Mouse (Mus musculus): ENCODE measurements around the gene Ksr1. TPM values are rescaled to one million over a fixed set of nuclear protein-coding genes. Genes with fewer than 3 reads are reported as not detected.

Gene Ksr1
- polyA plus RNA-seq, 1 experiment: 4.6 TPM

- no peaks in the 10 kb centered on the region for H3K4me1 ChIP-seq (ENCODE audit: control insufficient read depth, insufficient read depth, insufficient read length, low read length)
- no peak overlapping the region for H3K4me3 ChIP-seq (ENCODE audit: insufficient read depth, low read depth, low read length)
- H3K27ac ChIP-seq (replicated peaks; ENCODE audit: low read depth, low read length): no peak overlapping the region
Observed at GRCm38 (mm10) chr11:79160127-79160526, 13.9 kb upstream of the Ksr1 start.

DNA sequence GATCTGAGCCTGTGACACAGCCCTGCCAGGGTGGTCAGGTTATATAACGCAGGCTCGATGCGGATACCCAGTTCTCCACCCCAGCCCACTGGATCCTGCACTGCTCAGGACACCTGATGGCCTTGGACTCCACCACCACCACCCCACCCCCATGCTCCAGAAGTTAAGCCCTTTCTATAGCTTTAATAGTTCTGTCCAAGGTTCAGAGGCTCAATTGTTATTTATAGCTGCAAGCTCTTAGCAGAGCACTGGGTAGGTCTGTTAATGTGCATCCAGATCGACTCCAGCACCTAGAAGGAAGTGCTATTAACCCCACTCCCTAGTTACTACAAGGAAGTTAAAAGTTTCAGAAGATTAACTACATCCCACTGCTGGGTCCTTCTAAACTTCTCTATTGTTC lies 11.5 kb upstream of the Ksr1 start:
- H3K27ac ChIP-seq (replicated peaks; ENCODE audit: low read depth, low read length): no peak overlapping the region

GRCm38 (mm10) chr11:79155348-79155747 lies 9.1 kb upstream of the Ksr1 start:
- no peaks in the 10 kb centered on the region for H3K4me1 ChIP-seq (ENCODE audit: control insufficient read depth, insufficient read depth, insufficient read length, low read length)
- no peak overlapping the region for H3K27ac ChIP-seq (replicated peaks; ENCODE audit: low read depth, low read length)
- no peak overlapping the region for H3K4me3 ChIP-seq (ENCODE audit: insufficient read depth, low read depth, low read length)

More for the DNA sequence above, 11.5 kb upstream of the Ksr1 start:
- Histone ChIP-seq H3K4me3 (ENCODE audit: insufficient read depth, low read depth, low read length) (no peak overlapping the region), H3K4me1 (ENCODE audit: control insufficient read depth, insufficient read depth, insufficient read length, low read length) (no peaks in the 10 kb centered on the region)

GRCm38 (mm10) chr11:79152696-79153095 lies 6.5 kb upstream of the Ksr1 start:
- Histone ChIP-seq H3K27ac (replicated peaks; ENCODE audit: low read depth, low read length) (no peak overlapping the region), H3K4me3 (ENCODE audit: insufficient read depth, low read depth, low read length) (no peak overlapping the region), H3K4me1 (ENCODE audit: control insufficient read depth, insufficient read depth, insufficient read length, low read length) (no peaks in the 10 kb centered on the region)

DNA sequence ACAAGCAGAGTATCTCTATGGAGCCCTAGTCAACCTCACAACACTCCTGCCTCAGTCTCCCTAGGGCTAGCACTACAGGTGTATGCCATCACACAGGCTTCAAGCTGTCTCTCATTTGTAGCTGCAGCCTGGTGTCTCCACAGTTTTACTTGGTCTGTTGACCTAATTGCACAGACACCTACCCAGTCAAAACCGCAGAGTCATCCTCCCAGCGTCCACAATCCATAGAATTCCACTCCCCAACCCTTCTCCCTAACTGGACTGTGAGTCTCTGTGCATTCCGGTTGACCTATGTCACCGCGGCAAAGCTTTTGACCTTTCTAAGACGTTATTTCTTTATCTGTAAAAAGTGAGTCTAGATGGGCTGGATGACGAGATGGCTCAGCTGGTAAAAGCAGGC lies 5.7 kb upstream of the Ksr1 start:
- Histone ChIP-seq H3K4me3 (ENCODE audit: insufficient read depth, low read depth, low read length) (no peak overlapping the region), H3K27ac (replicated peaks; ENCODE audit: low read depth, low read length) (no peak overlapping the region), H3K4me1 (ENCODE audit: control insufficient read depth, insufficient read depth, insufficient read length, low read length) (no peaks in the 10 kb centered on the region)

GRCm38 (mm10) chr11:79150301-79150700 lies 4.1 kb upstream of the Ksr1 start:
- Histone ChIP-seq H3K27ac (replicated peaks; ENCODE audit: low read depth, low read length) (no peak overlapping the region), H3K4me3 (ENCODE audit: insufficient read depth, low read depth, low read length) (no peak overlapping the region)

DNA sequence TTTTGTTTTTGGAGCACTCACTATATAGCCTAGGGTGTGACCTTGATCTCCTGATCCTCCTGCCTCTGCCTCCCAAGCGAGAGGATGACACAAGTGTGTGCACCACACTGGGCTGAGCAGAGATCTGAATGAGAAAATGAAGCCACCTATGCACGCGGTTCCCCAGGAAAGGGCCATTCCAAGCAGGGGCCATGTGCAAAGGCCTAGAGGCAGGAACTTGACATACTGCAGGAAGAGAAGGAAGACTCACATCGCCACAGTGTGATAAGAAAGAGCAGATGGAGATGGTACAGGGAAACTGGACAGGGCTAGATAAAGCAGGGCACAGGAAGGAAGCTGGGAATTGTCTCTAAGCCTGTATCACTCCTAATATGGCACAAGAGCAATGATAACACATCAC lies 3.1 kb upstream of the Ksr1 start:
- Histone ChIP-seq H3K4me1 (ENCODE audit: control insufficient read depth, insufficient read depth, insufficient read length, low read length) (peaks cover 6% of the 10 kb centered on the region; the same call in 1 of the 2 replicates), H3K4me3 (ENCODE audit: insufficient read depth, low read depth, low read length) (no peak overlapping the region), H3K27ac (replicated peaks; ENCODE audit: low read depth, low read length) (no peak overlapping the region)

More at GRCm38 (mm10) chr11:79150301-79150700, 4.1 kb upstream of the Ksr1 start:
- H3K4me1 ChIP-seq (ENCODE audit: control insufficient read depth, insufficient read depth, insufficient read length, low read length): no peaks in the 10 kb centered on the region

DNA sequence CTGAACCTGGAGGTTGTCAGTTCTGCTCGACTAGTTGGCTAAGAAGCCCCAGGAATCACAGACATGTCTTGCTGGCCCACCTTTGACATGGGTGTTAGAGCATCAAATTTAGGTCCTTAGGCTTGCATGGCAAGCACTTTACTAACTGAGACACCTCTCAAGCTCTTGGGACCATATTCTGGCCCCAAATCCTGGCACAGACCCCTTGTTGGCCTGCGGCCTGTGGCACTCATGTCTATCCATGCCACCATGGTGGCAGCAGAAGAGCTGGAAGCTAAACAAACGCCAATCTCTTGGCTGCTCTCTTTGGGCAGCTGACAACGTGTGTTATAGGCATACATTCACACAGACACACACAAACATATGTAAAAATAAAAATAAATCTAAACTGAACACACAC lies 2.6 kb upstream of the Ksr1 start:
- Histone ChIP-seq H3K27ac (replicated peaks; ENCODE audit: low read depth, low read length) (no peak overlapping the region), H3K4me1 (ENCODE audit: control insufficient read depth, insufficient read depth, insufficient read length, low read length) (peaks cover 11% of the 10 kb centered on the region; the same call in 1 of the 2 replicates), H3K4me3 (ENCODE audit: insufficient read depth, low read depth, low read length) (no peak overlapping the region)

- Histone ChIP-seq H3K4me1 (ENCODE audit: control insufficient read depth, insufficient read depth, insufficient read length, low read length) (peaks cover 26% of the 10 kb centered on the region), H3K27ac (replicated peaks; ENCODE audit: low read depth, low read length) (peak overlapping the region; percentile 66), H3K4me3 (ENCODE audit: insufficient read depth, low read depth, low read length) (peak overlapping the region; percentile 86)
Observed at GRCm38 (mm10) chr11:79145283-79146265, 633 bp downstream of the Ksr1 start.

GRCm38 (mm10) chr11:79144741-79145140 lies 1.5 kb downstream of the Ksr1 start:
- H3K4me1 ChIP-seq (ENCODE audit: control insufficient read depth, insufficient read depth, insufficient read length, low read length): peaks cover 29% of the 10 kb centered on the region
- 0 out of 2 replicates have a peak overlapping the region, but pooled peaks have one; percentile 66 for H3K27ac ChIP-seq (replicated peaks; ENCODE audit: low read depth, low read length)
- H3K4me3 ChIP-seq (ENCODE audit: insufficient read depth, low read depth, low read length): peak overlapping the region; percentile 86

GRCm38 (mm10) chr11:79144043-79144591 lies 2.1 kb downstream of the Ksr1 start:
- Histone ChIP-seq H3K27ac (replicated peaks; ENCODE audit: low read depth, low read length) (peak overlapping the region; percentile 24), H3K4me1 (ENCODE audit: control insufficient read depth, insufficient read depth, insufficient read length, low read length) (peaks cover 29% of the 10 kb centered on the region), H3K4me3 (ENCODE audit: insufficient read depth, low read depth, low read length) (peak overlapping the region; percentile 86)

GRCm38 (mm10) chr11:79143322-79143721 lies 2.9 kb downstream of the Ksr1 start:
- Histone ChIP-seq H3K27ac (replicated peaks; ENCODE audit: low read depth, low read length) (no peak overlapping the region), H3K4me1 (ENCODE audit: control insufficient read depth, insufficient read depth, insufficient read length, low read length) (peaks cover 32% of the 10 kb centered on the region), H3K4me3 (ENCODE audit: insufficient read depth, low read depth, low read length) (no peak overlapping the region)

- H3K4me3 ChIP-seq (ENCODE audit: insufficient read depth, low read depth, low read length): no peak overlapping the region
- peaks cover 32% of the 10 kb centered on the region for H3K4me1 ChIP-seq (ENCODE audit: control insufficient read depth, insufficient read depth, insufficient read length, low read length)
- no peak overlapping the region for H3K27ac ChIP-seq (replicated peaks; ENCODE audit: low read depth, low read length)
Observed at GRCm38 (mm10) chr11:79142381-79142780, 3.8 kb downstream of the Ksr1 start.

GRCm38 (mm10) chr11:79141235-79142109 lies 4.7 kb downstream of the Ksr1 start:
- Histone ChIP-seq H3K27ac (replicated peaks; ENCODE audit: low read depth, low read length) (no peak overlapping the region), H3K4me3 (ENCODE audit: insufficient read depth, low read depth, low read length) (no peak overlapping the region), H3K4me1 (ENCODE audit: control insufficient read depth, insufficient read depth, insufficient read length, low read length) (peaks cover 32% of the 10 kb centered on the region)

- H3K27ac ChIP-seq (replicated peaks; ENCODE audit: low read depth, low read length): no peak overlapping the region
- H3K4me1 ChIP-seq (ENCODE audit: control insufficient read depth, insufficient read depth, insufficient read length, low read length): peaks cover 39% of the 10 kb centered on the region
- no peak overlapping the region for H3K4me3 ChIP-seq (ENCODE audit: insufficient read depth, low read depth, low read length)
Observed at GRCm38 (mm10) chr11:79140511-79140888, 5.7 kb downstream of the Ksr1 start.

All from brown adipose tissue, adult 24 weeks (tissue).